Mouse (Mus musculus) G1E (cell line): ENCODE measurements around the gene Zfp213.

ENCODE experiments used
- CTCF ChIP-seq: IDR thresholded peaks from 2 replicates; pipeline ENCODE4 v1.5.1; 2012; ENCODE audit warnings: low read depth, low read length, inconsistent platforms, mixed read lengths
- GATA1 ChIP-seq: IDR thresholded peaks from 2 replicates; pipeline ENCODE4 v1.6.1; 2012; ENCODE audit warnings: borderline replicate concordance, low read length, inconsistent platforms, mixed read lengths
- POLR2AphosphoS5 ChIP-seq: IDR thresholded peaks from 2 replicates; pipeline ENCODE4 v1.6.1; 2012; ENCODE audit warnings: low read depth, low read length, inconsistent platforms; ENCODE audit not compliant: insufficient replicate concordance
- TAL1 ChIP-seq: conservative IDR thresholded peaks from 2 replicates; pipeline ENCODE4 v1.6.1; 2012; ENCODE audit warnings: low read depth, low read length, inconsistent platforms, mixed read lengths

GRCm38 (mm10) chr17:23539608-23540007, 24.4 kb downstream of the Zfp213 start:
- TF ChIP-seq CTCF (no peak), GATA1 (no peak), TAL1 (no peak), POLR2AphosphoS5 (no peak)
